Mouse (Mus musculus) CH12.LX (cell line): Measurements from ENCODE around the gene Hist2h2ac. TPM values are rescaled to one million over a fixed set of nuclear protein-coding genes. Genes with fewer than 3 reads are reported as not detected.
"Not testable (repeated sequence)": the region's sequence is repeated elsewhere in the genome, so short reads cannot be mapped to it uniquely, and the experiment has no call there.

Source experiments
- DNase-seq: peaks from one replicate; pipeline ENCODE4 v3.0.0-alpha.2; 2013; ENCODE audit errors: extremely low read depth
- H3K27ac ChIP-seq: 2 replicates; pipeline ENCODE4 v1.5.1; 2012; ENCODE audit warnings: low read depth, mild to moderate bottlenecking, control low read depth, moderate library complexity; ENCODE audit not compliant: insufficient read depth
- H3K27me3 ChIP-seq: replicated peaks from 2 replicates; pipeline ENCODE3; 2012; ENCODE audit warnings: inconsistent platforms
- H3K36me3 ChIP-seq, 2 experiments: replicated peaks in 1 of 2; 2 replicates each; pipeline versions ENCODE3 to v1.6.1; 2012; ENCODE audit warnings: inconsistent platforms in 1 of 2, low read length in 1 of 2, mild to moderate bottlenecking in 1 of 2, mixed read lengths in 1 of 2, moderate library complexity in 1 of 2; ENCODE audit not compliant: control insufficient read depth in 1 of 2, insufficient read depth in 1 of 2
- H3K4me1 ChIP-seq, 2 experiments: 2 replicates each; pipeline ENCODE4 v1.6.1; 2012; ENCODE audit warnings: inconsistent platforms in 1 of 2, moderate library complexity in 1 of 2; ENCODE audit not compliant: insufficient read depth in 2 of 2, control insufficient read depth in 1 of 2
- H3K4me2 ChIP-seq: 2 replicates; pipeline ENCODE4 v1.6.1; 2012; ENCODE audit warnings: low read depth, mild to moderate bottlenecking, control low read depth; ENCODE audit not compliant: poor library complexity, insufficient read depth, severe bottlenecking
- H3K4me3 ChIP-seq, 3 experiments: fragments of 150-350 bp in 1 of 3; sonication (generic) in 1 of 3; replicated peaks in 1 of 3; 2 replicates each; pipeline versions ENCODE3 to v1.5.1; 2011 to 2012; ENCODE audit warnings: low read depth in 2 of 3, low read length in 2 of 3, mild to moderate bottlenecking in 2 of 3, moderate library complexity in 2 of 3, control low read depth in 1 of 3, improper control_type of control experiment in 1 of 3, inconsistent platforms in 1 of 3, mixed read lengths in 1 of 3; ENCODE audit not compliant: poor library complexity in 1 of 3
- H3K79me2 ChIP-seq: replicated peaks from 2 replicates; pipeline ENCODE4 v1.6.1; 2012; ENCODE audit warnings: mild to moderate bottlenecking, moderate library complexity; ENCODE audit not compliant: control insufficient read depth, poor library complexity, insufficient read depth, severe bottlenecking; ENCODE audit errors: extremely low read depth
- H3K9ac ChIP-seq: 2 replicates; pipeline ENCODE4 v1.6.1; 2012; ENCODE audit warnings: low read depth, mild to moderate bottlenecking, control low read depth, moderate library complexity; ENCODE audit not compliant: insufficient read depth
- H3K9me3 ChIP-seq: replicated peaks from 2 replicates; pipeline ENCODE3; 2012; ENCODE audit warnings: low read length, inconsistent platforms, mixed read lengths
- BHLHE40 ChIP-seq: IDR thresholded peaks from 2 replicates; pipeline ENCODE4 v1.6.1; 2011; ENCODE audit warnings: mild to moderate bottlenecking, low read depth, low read length, improper control_type of control experiment
- CHD1 ChIP-seq: IDR thresholded peaks from 2 replicates; pipeline ENCODE4 v1.6.1; 2012; ENCODE audit warnings: low read depth, low read length, improper control_type of control experiment, inconsistent platforms
- GABPA ChIP-seq: IDR thresholded peaks from 2 replicates; pipeline ENCODE4 v1.6.1; 2012; ENCODE audit warnings: low read depth, low read length, improper control_type of control experiment, inconsistent platforms; ENCODE audit not compliant: insufficient replicate concordance
- HCFC1 ChIP-seq: IDR thresholded peaks from 2 replicates; pipeline ENCODE4 v1.6.1; 2012; ENCODE audit warnings: low read depth, mild to moderate bottlenecking, inconsistent platforms, low read length, improper control_type of control experiment
- IRF4 ChIP-seq: IDR thresholded peaks from 2 replicates; pipeline ENCODE4 v1.6.1; 2014; ENCODE audit warnings: low read depth, mild to moderate bottlenecking, inconsistent platforms, low read length, improper control_type of control experiment
- KAT2A ChIP-seq: IDR thresholded peaks from 2 replicates; pipeline ENCODE4 v1.6.1; 2012; ENCODE audit warnings: low read length, improper control_type of control experiment, inconsistent platforms; ENCODE audit not compliant: insufficient replicate concordance
- MAZ ChIP-seq: IDR thresholded peaks from 2 replicates; pipeline ENCODE4 v1.6.1; 2012; ENCODE audit warnings: low read depth, mild to moderate bottlenecking, inconsistent platforms, low read length, improper control_type of control experiment, moderate library complexity
- PAX5 ChIP-seq: IDR thresholded peaks from 2 replicates; pipeline ENCODE4 v1.6.1; 2012; ENCODE audit warnings: low read length, inconsistent platforms, mixed read lengths
- POLR2AphosphoS2 ChIP-seq: IDR thresholded peaks from 2 replicates; pipeline ENCODE4 v1.6.1; 2011; ENCODE audit warnings: low read depth, low read length, improper control_type of control experiment
- RAD21 ChIP-seq: IDR thresholded peaks from 2 replicates; pipeline ENCODE4 v1.6.1; 2011; ENCODE audit warnings: low read depth, mild to moderate bottlenecking, low read length, improper control_type of control experiment, moderate library complexity
- RCOR1 ChIP-seq: conservative IDR thresholded peaks from 2 replicates; pipeline ENCODE4 v1.6.1; 2012; ENCODE audit warnings: low read depth, mild to moderate bottlenecking, inconsistent platforms, low read length, improper control_type of control experiment
- SIN3A ChIP-seq: IDR thresholded peaks from 2 replicates; pipeline ENCODE4 v1.6.1; 2012; ENCODE audit warnings: low read length, improper control_type of control experiment, inconsistent platforms
- TCF12 ChIP-seq: IDR thresholded peaks from 2 replicates; pipeline ENCODE4 v1.6.1; 2014; ENCODE audit warnings: low read depth, mild to moderate bottlenecking, inconsistent platforms, low read length, improper control_type of control experiment
- USF1 ChIP-seq: IDR thresholded peaks from 2 replicates; pipeline ENCODE4 v1.6.1; 2014; ENCODE audit warnings: low read depth, mild to moderate bottlenecking, inconsistent platforms, low read length, improper control_type of control experiment
- USF2 ChIP-seq: conservative IDR thresholded peaks from 2 replicates; pipeline ENCODE4 v1.6.1; 2011; ENCODE audit warnings: low read depth, low read length, improper control_type of control experiment
- ZMIZ1 ChIP-seq: IDR thresholded peaks from 2 replicates; pipeline ENCODE4 v1.6.1; 2012; ENCODE audit warnings: low read depth, mild to moderate bottlenecking, inconsistent platforms, low read length, improper control_type of control experiment
- ZNF384 ChIP-seq: IDR thresholded peaks from 2 replicates; pipeline ENCODE4 v1.6.1; 2012; ENCODE audit warnings: low read depth, low read length, improper control_type of control experiment, inconsistent platforms
- dilution Hi-C: fragments of 300-500 bp; cut with MboI; formaldehyde crosslinking; loops from 2 replicates; pipeline ENCODE4 v1.14.3; 2020; ENCODE audit warnings: low sequenced_read_pairs; ENCODE audit not compliant: extremely low pct_unique_long_range_greater_than_20kb, extremely low pct_ligation_motif_present
- in situ Hi-C: fragments of 300-500 bp; cut with MboI; formaldehyde crosslinking; loops from 3 replicates; pipeline ENCODE4 v1.14.3; 2019; ENCODE audit warnings: low sequenced_read_pairs, low pct_ligation_motif_present, low pct_unique_long_range_greater_than_20kb, mixed read lengths
- polyA plus RNA-seq: library from polyadenylated mRNA; unstranded; fragments of >175 nt; gene quantifications from 2 replicates; pipeline ENCODE4 v1.2.1, GENCODE M21; 2012; ENCODE audit warnings: low read depth; ENCODE audit not compliant: insufficient read length
- total RNA-seq, 2 experiments: library from RNA; depleted of rRNA; stranded (reverse); fragments of 300-350 nt in 1 of 2; fragments of >200 nt in 1 of 2; gene quantifications; 2 replicates each; pipeline ENCODE4 v1.2.3; 2012 to 2014

Gene Hist2h2ac
- total and polyA plus RNA-seq, 3 experiments = 1.5 to 1,185 (median 53.9) TPM

GRCm38 (mm10) chr3:96178427-96178826, 42.3 kb downstream of the Hist2h2ac start:
- Histone ChIP-seq H3K4me1 (peaks cover 13 to 46% of the 10 kb centered on the region in 2 experiments), H3K79me2 (peaks cover 23% of the 10 kb centered on the region), H3K27ac (no peak overlapping the region), H3K4me2 (no peak overlapping the region), H3K36me3 (peaks cover 40 to 55% of the 10 kb centered on the region in 2 experiments), H3K9me3 (no peaks in the 10 kb centered on the region), H3K9ac (no peak overlapping the region), H3K4me3 (no peak overlapping the region), H3K27me3 (no peaks in the 10 kb centered on the region)
- TF ChIP-seq BHLHE40 (no peak), POLR2AphosphoS2 (peak; percentile 60; the same call in 1 of the 2 replicates)
- in situ Hi-C loops (no loop called here), dilution Hi-C loops (no loop called here)
- DNase-seq = no peak

- peaks cover 43 to 57% of the 10 kb centered on the region in 2 experiments for H3K36me3 ChIP-seq
- no peaks in the 10 kb centered on the region for H3K9me3 ChIP-seq
- H3K9ac ChIP-seq = no peak overlapping the region
- H3K4me1 ChIP-seq = peaks cover 8 to 38% of the 10 kb centered on the region in 2 experiments
- dilution Hi-C loops (no loop called here), in situ Hi-C loops (no loop called here)
- TF ChIP-seq USF2 (no peak), USF1 (no peak), MAZ (no peak), SIN3A (no peak), CHD1 (no peak), GABPA (no peak), TCF12 (no peak), IRF4 (no peak), HCFC1 (no peak), RAD21 (no peak), ZNF384 (no peak), PAX5 (no peak), ZMIZ1 (no peak), RCOR1 (no peak), KAT2A (no peak)
- no peak overlapping the region for H3K4me3 ChIP-seq
- H3K27ac ChIP-seq = no peak overlapping the region
- no peaks in the 10 kb centered on the region for H3K27me3 ChIP-seq
- peaks cover 37% of the 10 kb centered on the region for H3K79me2 ChIP-seq
- H3K4me2 ChIP-seq = no peak overlapping the region
- no peak for DNase-seq
These were observed 45.4 kb downstream of the Hist2h2ac start for GRCm38 (mm10) chr3:96175251-96175650.

- DNase-seq, dilution Hi-C loops, H3K27me3 ChIP-seq, H3K27ac ChIP-seq, in situ Hi-C loops, H3K9me3 ChIP-seq, H3K9ac ChIP-seq: not testable (repeated sequence)
- H3K4me2 ChIP-seq = 0 out of 2 replicates have a peak overlapping the region, but pooled peaks have one; percentile 52
- H3K36me3 ChIP-seq = peaks cover 43 to 63% of the 10 kb centered on the region in 2 experiments
- H3K4me1 ChIP-seq = peaks cover 8 to 43% of the 10 kb centered on the region in 2 experiments
- H3K79me2 ChIP-seq = peaks cover 37% of the 10 kb centered on the region
- H3K4me3 ChIP-seq = peak overlapping the region in 1 of 3 experiments; percentile 43
These were observed 46.6 kb downstream of the Hist2h2ac start for GRCm38 (mm10) chr3:96174042-96174441.
